Mouse (Mus musculus) lung, embryonic 14.5 days (tissue): ENCODE measurements around the gene Nedd9. TPM values are rescaled to one million over a fixed set of nuclear protein-coding genes. Genes with fewer than 3 reads are reported as not detected.
A peak's percentile ranks its signal among the peaks of the same experiment; 100 is the strongest.

Experiments used
- ATAC-seq: fragments of 200-750 bp; cut with Nextera tagmentation; 2 replicates; pipeline ENCODE4 v1.8.0; 2017; ENCODE audit warnings: mild to moderate bottlenecking, moderate TSS enrichment, moderate library complexity; ENCODE audit not compliant: insufficient read depth
- DNase-seq: peaks from one replicate; pipeline ENCODE4 v3.0.0-alpha.2; 2015
- H3K27ac ChIP-seq: fragments of 300-500 bp; sonication (generic); 2 replicates; pipeline ENCODE4 v1.5.1; 2014; ENCODE audit warnings: low read depth, mild to moderate bottlenecking, moderate library complexity
- H3K27me3 ChIP-seq: fragments of 300-500 bp; sonication (generic); 2 replicates; pipeline ENCODE4 v1.6.1; 2014; ENCODE audit warnings: low read length, control low read depth; ENCODE audit not compliant: insufficient read depth
- H3K36me3 ChIP-seq: fragments of 300-500 bp; sonication (generic); 2 replicates; pipeline ENCODE4 v1.6.1; 2014; ENCODE audit warnings: control low read depth; ENCODE audit not compliant: insufficient read depth
- H3K4me1 ChIP-seq: fragments of 300-500 bp; sonication (generic); 2 replicates; pipeline ENCODE4 v1.6.1; 2014; ENCODE audit warnings: antibody characterized with exemption, control low read depth; ENCODE audit not compliant: insufficient read depth
- H3K4me2 ChIP-seq: fragments of 300-500 bp; sonication (generic); 2 replicates; pipeline ENCODE4 v1.6.1; 2014; ENCODE audit warnings: mild to moderate bottlenecking
- H3K4me3 ChIP-seq: fragments of 300-500 bp; sonication (generic); 2 replicates; pipeline ENCODE4 v1.5.1; 2014; ENCODE audit warnings: low read depth, low read length
- H3K9ac ChIP-seq: fragments of 300-500 bp; sonication (generic); 2 replicates; pipeline ENCODE4 v1.6.1; 2014
- H3K9me3 ChIP-seq: fragments of 300-500 bp; sonication (generic); 2 replicates; pipeline ENCODE4 v1.6.1; 2016; ENCODE audit warnings: low read depth, low read length, control low read depth
- CTCF ChIP-seq: IDR thresholded peaks from 2 replicates; pipeline ENCODE4 v1.5.1; 2016; ENCODE audit warnings: antibody characterized with exemption, low read depth
- WGBS: fragments of 180-500 bp; shearing (Covaris S2); extraction: QIAGEN DNeasy Blood & Tissue Kit; methylation state at CpG from one replicate; pipeline ENCODE4 v1.1.7; 2014; 5-methylcytosine and 5-hydroxymethylcytosine counted together
- polyA plus RNA-seq: library from polyadenylated mRNA; unstranded; fragments of >200 nt; fragmentation: Nextera tagmentation; extraction: Ambion mirVana; gene quantifications from 2 replicates; pipeline ENCODE4 v1.2.1, GENCODE M21; 2014

The Nedd9 gene
- polyA plus RNA-seq, 1 experiment from 2014 or later = 89.4 TPM

- no peak for DNase-seq
- H3K27me3 ChIP-seq = no peaks in the 10 kb centered on the region
- no peak overlapping the region for H3K4me3 ChIP-seq
- TF ChIP-seq CTCF = no peak
- ATAC-seq = no peak
- H3K4me1 ChIP-seq = 0 out of 2 replicates have a peak, but pooled peaks cover 3% of the 10 kb centered on the region
- no peaks in the 10 kb centered on the region for H3K36me3 ChIP-seq
- H3K9me3 ChIP-seq = no peaks in the 10 kb centered on the region
- no peak overlapping the region for H3K27ac ChIP-seq
- 52% methylated on average over 3 of the region's 3 CpGs for WGBS
- no peak overlapping the region for H3K9ac ChIP-seq
- no peak overlapping the region for H3K4me2 ChIP-seq
Observed at GRCm38 (mm10) chr13:41400289-41400688, 86.9 kb downstream of the Nedd9 start.

DNA sequence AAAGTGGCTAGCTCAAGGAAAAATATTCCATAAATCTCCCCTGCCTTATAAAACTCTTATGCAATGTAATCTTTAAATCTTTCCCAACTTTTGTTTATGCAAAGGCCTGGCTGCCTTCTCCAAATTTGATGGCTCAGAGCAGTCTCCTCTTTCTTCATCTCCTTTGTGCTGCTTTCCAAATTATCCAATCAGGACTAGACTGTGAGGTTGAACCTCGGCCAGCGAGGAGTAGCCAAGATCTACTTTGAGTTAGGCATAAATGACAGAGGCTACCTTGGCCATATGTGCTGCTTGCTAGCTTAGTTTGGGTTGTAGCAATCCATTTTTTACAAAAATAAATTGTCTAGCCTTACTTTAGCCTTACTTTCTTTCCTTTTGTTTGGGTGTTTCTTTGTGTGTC lies 95.0 kb downstream of the Nedd9 start:
- no peaks in the 10 kb centered on the region for H3K9me3 ChIP-seq
- no peaks in the 10 kb centered on the region for H3K4me1 ChIP-seq
- H3K4me2 ChIP-seq = no peak overlapping the region
- H3K27ac ChIP-seq = no peak overlapping the region
- 82% methylated on average over 2 of the region's 2 CpGs for WGBS
- H3K4me3 ChIP-seq = no peak overlapping the region
- ATAC-seq (no peak), DNase-seq (peak; percentile 49)
- TF ChIP-seq CTCF = no peak
- no peaks in the 10 kb centered on the region for H3K36me3 ChIP-seq
- no peaks in the 10 kb centered on the region for H3K27me3 ChIP-seq
- no peak overlapping the region for H3K9ac ChIP-seq

- Histone ChIP-seq H3K4me1 (no peaks in the 10 kb centered on the region), H3K4me2 (no peak overlapping the region), H3K36me3 (no peaks in the 10 kb centered on the region), H3K9ac (no peak overlapping the region), H3K27me3 (no peaks in the 10 kb centered on the region), H3K4me3 (no peak overlapping the region), H3K27ac (no peak overlapping the region), H3K9me3 (no peaks in the 10 kb centered on the region)
- ATAC-seq (no peak), DNase-seq (no peak)
- 96% methylated on average over 2 of the region's 2 CpGs for WGBS
- TF ChIP-seq CTCF = no peak
Observed at GRCm38 (mm10) chr13:41390698-41391097, 96.5 kb downstream of the Nedd9 start.

DNA sequence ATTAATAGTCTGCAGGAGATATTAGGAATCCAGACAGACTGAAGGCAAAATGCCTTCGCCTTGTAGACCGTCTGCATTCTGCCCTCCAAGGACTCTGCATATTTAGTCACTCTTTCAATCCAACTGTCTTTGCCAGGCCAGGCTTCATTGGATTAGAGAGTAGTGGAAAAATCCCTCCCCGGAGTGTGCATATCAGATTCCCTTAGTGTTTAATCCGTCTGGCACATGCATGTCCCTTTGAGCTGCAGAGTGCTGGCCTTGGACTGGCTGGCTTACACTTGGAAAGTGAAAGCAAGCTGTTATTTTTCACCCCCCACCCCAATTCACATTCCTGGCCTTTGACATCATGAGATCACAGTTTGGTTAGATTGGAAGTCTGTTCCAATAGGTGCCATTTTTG lies 100.6 kb downstream of the Nedd9 start:
- ATAC-seq = no peak; the same call in 1 of the 2 replicates
- Histone ChIP-seq H3K4me3 (no peak overlapping the region), H3K36me3 (no peaks in the 10 kb centered on the region), H3K9me3 (no peaks in the 10 kb centered on the region), H3K4me2 (no peak overlapping the region), H3K4me1 (no peaks in the 10 kb centered on the region), H3K27ac (peak overlapping the region; percentile 18; the same call in 1 of the 2 replicates), H3K27me3 (no peaks in the 10 kb centered on the region), H3K9ac (no peak overlapping the region)
- no peak for TF ChIP-seq CTCF
- peak; percentile 39 for DNase-seq
- 36% methylated on average over 4 of the region's 4 CpGs for WGBS

DNA sequence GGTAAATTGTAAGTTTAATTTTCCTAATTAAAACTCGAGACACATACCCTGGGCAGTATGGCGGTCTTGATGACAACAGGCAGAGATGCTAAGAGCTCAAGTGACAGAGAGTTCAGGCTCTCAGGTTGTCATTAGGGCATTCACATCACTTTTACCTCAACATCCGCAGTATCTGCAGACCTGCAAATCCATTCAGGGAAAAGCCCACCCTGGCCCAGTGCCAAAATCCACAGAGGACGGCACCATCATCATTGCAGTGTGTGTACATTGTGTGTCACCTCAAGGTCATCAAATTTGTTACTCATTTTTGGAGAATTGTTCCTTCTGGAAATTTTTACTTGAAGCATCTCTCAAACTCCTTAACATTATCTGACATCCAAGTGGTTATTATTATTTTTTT lies 102.3 kb downstream of the Nedd9 start:
- Histone ChIP-seq H3K4me2 (no peak overlapping the region), H3K27me3 (no peaks in the 10 kb centered on the region), H3K9me3 (no peaks in the 10 kb centered on the region), H3K4me3 (no peak overlapping the region), H3K9ac (no peak overlapping the region), H3K4me1 (no peaks in the 10 kb centered on the region), H3K27ac (no peak overlapping the region), H3K36me3 (no peaks in the 10 kb centered on the region)
- ATAC-seq (no peak), DNase-seq (no peak)
- WGBS = 51% methylated on average over 4 of the region's 4 CpGs
- TF ChIP-seq CTCF = no peak

- DNase-seq = no peak
- H3K9me3 ChIP-seq = no peaks in the 10 kb centered on the region
- no peak overlapping the region for H3K9ac ChIP-seq
- H3K27ac ChIP-seq = no peak overlapping the region
- no peaks in the 10 kb centered on the region for H3K36me3 ChIP-seq
- no peaks in the 10 kb centered on the region for H3K4me1 ChIP-seq
- no peak for ATAC-seq
- H3K4me3 ChIP-seq = no peak overlapping the region
- H3K27me3 ChIP-seq = no peaks in the 10 kb centered on the region
- H3K4me2 ChIP-seq = no peak overlapping the region
- no peak for TF ChIP-seq CTCF
Observed at GRCm38 (mm10) chr13:41382635-41383034, 104.5 kb downstream of the Nedd9 start.

GRCm38 (mm10) chr13:41381806-41382546 lies 105.2 kb downstream of the Nedd9 start:
- ATAC-seq = no peak
- TF ChIP-seq CTCF = no peak
- WGBS = 85% methylated on average over 5 of the region's 5 CpGs

More at GRCm38 (mm10) chr13:41381806-41382546, 105.2 kb downstream of the Nedd9 start:
- no peak overlapping the region for H3K4me3 ChIP-seq
- no peaks in the 10 kb centered on the region for H3K4me1 ChIP-seq
- no peaks in the 10 kb centered on the region for H3K27me3 ChIP-seq
- no peak overlapping the region for H3K27ac ChIP-seq
- H3K9me3 ChIP-seq = no peaks in the 10 kb centered on the region
- no peak overlapping the region for H3K4me2 ChIP-seq
- H3K36me3 ChIP-seq = no peaks in the 10 kb centered on the region
- H3K9ac ChIP-seq = no peak overlapping the region
- no peak for DNase-seq
